Mouse (Mus musculus) heart, embryonic 15.5 days (tissue): ENCODE measurements around the gene Nipa2. TPM values are rescaled to one million over a fixed set of nuclear protein-coding genes. Genes with fewer than 3 reads are reported as not detected.

ENCODE experiments used
- ATAC-seq: fragments of 200-750 bp; cut with Nextera tagmentation; replicated peaks from 2 replicates; pipeline ENCODE4 v1.8.0; 2017; ENCODE audit warnings: low read depth, moderate TSS enrichment; ENCODE audit not compliant: insufficient number of reproducible peaks, insufficient read depth, low FRiP score
- H3K27ac ChIP-seq: fragments of 300-500 bp; sonication (generic); 2 replicates; pipeline ENCODE4 v1.5.1; 2015; ENCODE audit warnings: mild to moderate bottlenecking, inconsistent platforms
- H3K27me3 ChIP-seq: fragments of 300-500 bp; sonication (generic); 2 replicates; pipeline ENCODE4 v1.6.1; 2015; ENCODE audit warnings: inconsistent platforms
- H3K36me3 ChIP-seq: fragments of 300-500 bp; sonication (generic); 2 replicates; pipeline ENCODE4 v1.6.1; 2015; ENCODE audit warnings: mild to moderate bottlenecking, inconsistent platforms
- H3K4me1 ChIP-seq: fragments of 300-500 bp; sonication (generic); replicated peaks from 2 replicates; pipeline ENCODE4 v1.6.1; 2015; ENCODE audit warnings: inconsistent platforms
- H3K4me2 ChIP-seq: fragments of 300-500 bp; sonication (generic); 2 replicates; pipeline ENCODE4 v1.6.1; 2015; ENCODE audit warnings: inconsistent platforms, mild to moderate bottlenecking, moderate library complexity
- H3K4me3 ChIP-seq: fragments of 300-500 bp; sonication (generic); 2 replicates; pipeline ENCODE4 v1.5.1; 2015; ENCODE audit warnings: mild to moderate bottlenecking, inconsistent platforms
- H3K9ac ChIP-seq: fragments of 300-500 bp; sonication (generic); 2 replicates; pipeline ENCODE4 v1.6.1; 2015; ENCODE audit warnings: mild to moderate bottlenecking, inconsistent platforms
- H3K9me3 ChIP-seq: fragments of 300-500 bp; sonication (generic); replicated peaks from 2 replicates; pipeline ENCODE4 v1.6.1; 2016; ENCODE audit warnings: inconsistent platforms
- WGBS: fragments of 180-500 bp; shearing (Covaris S2); methylation state at CpG from one replicate; pipeline ENCODE4 v1.1.7; 2015; ENCODE audit warnings: mixed read lengths; 5-methylcytosine and 5-hydroxymethylcytosine counted together
- polyA plus RNA-seq: library from polyadenylated mRNA; unstranded; fragments of >200 nt; fragmentation: Nextera tagmentation; extraction: Ambion mirVana; gene quantifications from 2 replicates; pipeline ENCODE4 v1.2.1, GENCODE M21; 2015

Gene Nipa2
- polyA plus RNA-seq = 27.9 and 32.0 TPM in 2 replicates

DNA sequence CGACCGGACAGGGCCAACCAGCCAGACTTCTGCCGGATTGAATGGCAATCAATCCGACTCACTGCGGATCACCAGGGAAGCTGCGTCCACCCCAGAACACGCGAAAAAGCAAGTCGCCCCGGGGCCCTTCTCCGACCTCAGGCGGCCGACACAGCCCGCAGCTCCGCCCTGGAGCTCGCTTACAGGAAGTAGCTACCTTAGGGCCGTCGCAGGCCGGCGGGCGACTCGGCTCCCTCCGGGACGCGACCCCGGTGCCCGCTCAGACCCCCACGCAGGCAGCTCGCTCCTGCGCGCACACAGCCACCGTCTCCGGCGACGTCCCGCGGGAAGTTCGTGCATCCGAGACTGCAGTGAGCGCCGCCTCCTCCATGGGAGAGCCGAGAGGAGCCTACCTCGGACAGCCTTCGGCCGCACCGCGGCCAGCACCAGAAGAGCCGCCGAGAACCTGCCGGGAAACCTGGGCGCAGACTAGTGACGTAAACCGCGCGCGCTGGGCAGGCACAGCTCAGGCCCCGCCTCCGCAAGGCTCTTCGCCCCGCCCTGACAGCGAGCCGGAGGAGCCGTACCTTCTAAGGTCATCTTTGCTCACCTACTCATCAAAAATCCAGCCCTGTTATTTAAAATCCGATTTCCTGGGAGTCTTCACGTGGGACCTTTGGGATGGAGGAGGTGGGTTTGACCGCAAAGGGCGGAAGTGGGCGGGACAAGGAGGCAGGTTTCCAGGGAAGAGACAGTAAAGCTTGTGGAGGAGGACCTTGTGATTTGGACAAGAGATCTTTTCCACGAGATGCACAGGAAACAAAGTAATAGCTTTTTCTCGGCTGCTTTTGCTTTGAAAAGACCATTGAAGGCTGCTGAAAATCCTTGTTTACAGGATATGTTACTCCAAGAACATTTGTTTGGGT is at the start of gene Nipa2:
Nipa2 (minus strand) TSS at position 473 of the 905 bp plus-strand sequence.
- peaks cover 10% of the 10 kb centered on the region for H3K4me1 ChIP-seq
- H3K4me3 ChIP-seq = peak within 1 kb of the TSS; percentile 100
- peak within 1 kb of the TSS; percentile 98 for H3K9ac ChIP-seq
- H3K4me2 ChIP-seq = peak within 1 kb of the TSS; percentile 79
- H3K27me3 ChIP-seq = no peaks in the 10 kb centered on the region
- no peaks in the 10 kb centered on the region; the same call in 1 of the 2 replicates for H3K36me3 ChIP-seq
- peak; percentile 95 for ATAC-seq
- WGBS = under 1% methylated on average over 70 of the region's 70 CpGs
- H3K27ac ChIP-seq = peak within 1 kb of the TSS; percentile 95
- H3K9me3 ChIP-seq = no peaks in the 10 kb centered on the region

DNA sequence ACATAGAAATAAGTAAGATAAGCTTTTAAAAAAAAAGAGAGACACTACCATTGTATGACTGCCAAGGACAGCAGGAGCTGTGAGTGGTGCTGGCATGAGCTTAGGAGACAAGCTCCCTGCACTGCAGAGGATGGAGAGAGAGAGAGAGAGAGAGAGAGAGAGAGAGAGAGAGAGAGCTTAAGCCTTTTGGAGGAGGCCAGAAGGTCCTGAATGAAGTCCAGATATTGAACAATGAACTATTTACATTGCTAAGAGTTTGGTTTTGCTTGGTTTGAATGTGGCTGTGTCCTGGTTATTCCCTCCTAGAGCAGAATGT is 48.7 kb upstream of the Nipa2 start:
- Histone ChIP-seq H3K36me3 (no peaks in the 10 kb centered on the region), H3K27ac (no peak overlapping the region), H3K4me3 (no peak overlapping the region), H3K4me1 (no peaks in the 10 kb centered on the region), H3K9ac (no peak overlapping the region), H3K4me2 (no peak overlapping the region), H3K9me3 (no peaks in the 10 kb centered on the region), H3K27me3 (no peaks in the 10 kb centered on the region)
- ATAC-seq = peak; percentile 47; the same call in 1 of the 2 replicates

DNA sequence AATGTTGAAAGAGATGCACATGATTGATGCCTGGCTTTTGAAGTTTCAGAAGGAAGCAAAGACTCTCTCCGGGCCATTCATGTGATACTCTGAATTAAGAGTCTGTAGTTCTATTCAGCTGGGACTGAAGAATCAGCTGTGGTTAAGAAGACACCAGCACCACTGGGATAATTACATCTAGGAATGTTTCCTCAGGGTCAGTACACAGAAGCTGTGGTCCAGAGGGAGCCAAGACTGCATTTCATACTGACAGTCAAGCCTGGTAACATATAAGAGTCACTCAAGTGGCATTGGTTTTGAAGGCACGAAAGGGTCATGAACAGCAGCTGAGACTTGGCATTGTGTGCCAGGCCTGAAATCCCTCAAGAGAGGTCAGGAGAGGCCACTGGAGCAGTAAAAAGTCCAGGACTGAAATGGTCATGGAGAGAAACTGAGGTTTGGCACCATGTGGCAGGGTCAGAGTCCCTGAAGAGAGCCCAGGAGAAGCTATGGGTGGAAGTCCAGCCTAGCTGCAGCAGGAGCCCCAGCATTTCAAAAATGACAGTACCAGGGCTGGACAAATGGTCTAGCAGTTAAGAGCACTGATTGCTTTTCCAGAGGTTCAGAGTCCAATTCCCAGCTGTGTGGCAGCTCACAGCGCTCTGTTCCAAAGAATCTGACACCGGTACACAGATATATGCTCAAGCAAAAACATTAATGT is 48.2 kb upstream of the Nipa2 start:
- ATAC-seq = no peak
- no peaks in the 10 kb centered on the region for H3K36me3 ChIP-seq
- no peaks in the 10 kb centered on the region for H3K9me3 ChIP-seq
- no peaks in the 10 kb centered on the region for H3K27me3 ChIP-seq
- H3K4me1 ChIP-seq = no peaks in the 10 kb centered on the region
- H3K4me3 ChIP-seq = no peak overlapping the region
- 71% methylated on average over 4 of the region's 4 CpGs for whole genome bisulfite sequencing
- no peak overlapping the region for H3K9ac ChIP-seq
- no peak overlapping the region for H3K4me2 ChIP-seq
- H3K27ac ChIP-seq = no peak overlapping the region

DNA sequence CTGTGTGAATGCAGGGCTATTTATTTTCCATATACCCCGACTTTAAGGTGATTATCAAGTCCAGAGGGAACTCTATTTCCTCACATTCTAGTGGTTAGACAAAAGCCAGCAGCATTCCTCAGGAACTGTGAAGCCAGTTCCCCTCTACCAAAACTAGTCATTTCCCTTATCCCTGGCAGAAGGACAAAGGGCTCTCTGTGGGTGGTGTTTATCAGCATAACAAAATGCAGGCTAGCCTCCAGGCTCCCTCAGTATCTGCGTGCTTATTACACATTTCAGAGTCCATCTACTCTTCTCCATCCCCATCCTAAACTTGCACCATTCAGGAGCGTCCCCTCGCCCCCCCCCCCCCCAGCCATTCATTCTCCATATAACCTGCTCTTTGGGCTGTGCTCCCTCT is 36.7 kb upstream of the Nipa2 start:
- H3K9ac ChIP-seq = no peak overlapping the region
- 0 out of 2 replicates have a peak, but pooled peaks have one; percentile 27 for ATAC-seq
- H3K27me3 ChIP-seq = no peaks in the 10 kb centered on the region
- H3K4me1 ChIP-seq = 0 out of 2 replicates have a peak, but pooled peaks cover 3% of the 10 kb centered on the region
- no peak overlapping the region for H3K4me2 ChIP-seq
- H3K4me3 ChIP-seq = no peak overlapping the region
- no peaks in the 10 kb centered on the region for H3K9me3 ChIP-seq
- no peak overlapping the region for H3K27ac ChIP-seq
- 16% methylated on average over 4 of the region's 4 CpGs for WGBS
- no peaks in the 10 kb centered on the region for H3K36me3 ChIP-seq

DNA sequence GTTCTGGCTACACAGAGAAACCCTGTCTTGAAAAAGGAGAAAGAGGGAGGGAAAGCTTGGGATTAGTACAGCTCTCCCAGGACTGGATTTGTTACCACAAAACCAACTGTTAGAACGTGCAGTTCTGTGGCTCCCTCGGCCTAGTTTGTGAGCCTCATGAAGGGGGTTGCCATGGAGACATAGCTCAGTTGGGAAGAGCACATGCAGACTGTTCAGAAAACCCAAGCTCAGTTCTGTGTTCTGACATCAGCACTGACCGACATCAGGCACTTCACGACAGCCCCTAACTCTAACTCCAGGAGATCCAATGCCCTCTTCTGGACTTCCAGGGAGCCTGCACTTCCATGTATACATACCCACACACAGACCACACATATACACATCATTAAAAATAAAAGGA is 32.7 kb upstream of the Nipa2 start:
- no peaks in the 10 kb centered on the region for H3K9me3 ChIP-seq
- no peak overlapping the region for H3K9ac ChIP-seq
- H3K36me3 ChIP-seq = no peaks in the 10 kb centered on the region
- no peak overlapping the region for H3K4me3 ChIP-seq
- no peak overlapping the region for H3K4me2 ChIP-seq
- WGBS = 73% methylated on average over 4 of the region's 4 CpGs
- H3K4me1 ChIP-seq = 0 out of 2 replicates have a peak, but pooled peaks cover 3% of the 10 kb centered on the region
- no peaks in the 10 kb centered on the region for H3K27me3 ChIP-seq
- ATAC-seq = no peak
- H3K27ac ChIP-seq = no peak overlapping the region

DNA sequence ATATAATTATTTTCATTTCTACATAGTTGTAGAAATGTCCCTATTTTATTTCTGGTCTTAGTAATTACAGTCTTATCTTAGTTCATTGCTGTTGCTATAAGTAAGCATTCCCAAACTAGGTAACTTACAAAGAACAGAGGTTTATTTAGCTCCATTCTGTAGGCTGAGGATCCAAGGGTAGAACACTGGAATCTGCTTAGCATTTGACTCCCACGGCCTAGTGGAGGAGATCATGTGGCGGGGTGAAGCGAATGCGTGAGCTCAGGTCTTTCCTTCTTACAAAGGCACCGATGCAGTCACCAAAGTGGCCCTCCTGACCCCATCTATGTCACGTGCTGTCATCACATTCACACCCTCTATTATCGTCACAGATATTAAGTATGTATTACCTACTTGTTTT is 29.6 kb upstream of the Nipa2 start:
- 68% methylated on average over 7 of the region's 7 CpGs for WGBS
- no peaks in the 10 kb centered on the region for H3K4me1 ChIP-seq
- H3K27me3 ChIP-seq = no peaks in the 10 kb centered on the region
- no peak overlapping the region for H3K4me2 ChIP-seq
- H3K36me3 ChIP-seq = no peaks in the 10 kb centered on the region
- H3K9me3 ChIP-seq = no peaks in the 10 kb centered on the region
- no peak overlapping the region for H3K27ac ChIP-seq
- no peak overlapping the region for H3K4me3 ChIP-seq
- no peak for ATAC-seq
- H3K9ac ChIP-seq = no peak overlapping the region

DNA sequence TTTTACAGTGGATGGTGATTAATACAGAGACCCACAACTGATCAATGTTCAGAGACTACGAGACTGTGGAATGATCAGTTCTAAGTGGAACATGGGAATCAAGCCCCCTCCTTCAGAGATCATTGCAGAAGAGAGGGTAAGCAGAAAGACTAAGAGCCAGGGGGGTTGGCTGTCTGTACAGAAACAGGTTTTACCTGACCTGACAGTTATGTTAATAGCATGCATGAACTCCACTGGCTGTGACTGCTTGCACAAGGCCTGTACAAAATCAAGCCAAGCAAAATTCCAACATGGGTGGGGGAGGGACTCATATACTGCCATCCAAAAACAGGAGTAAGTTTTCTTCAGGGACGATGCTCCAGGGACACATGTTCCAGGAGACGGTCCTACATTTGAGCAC is 28.9 kb upstream of the Nipa2 start:
- no peaks in the 10 kb centered on the region for H3K4me1 ChIP-seq
- H3K27me3 ChIP-seq = no peaks in the 10 kb centered on the region
- ATAC-seq = no peak
- 85% methylated on average over 3 of the region's 3 CpGs for WGBS
- H3K27ac ChIP-seq = no peak overlapping the region
- no peaks in the 10 kb centered on the region for H3K9me3 ChIP-seq
- H3K36me3 ChIP-seq = no peaks in the 10 kb centered on the region
- H3K4me2 ChIP-seq = no peak overlapping the region
- H3K9ac ChIP-seq = no peak overlapping the region
- H3K4me3 ChIP-seq = no peak overlapping the region

DNA sequence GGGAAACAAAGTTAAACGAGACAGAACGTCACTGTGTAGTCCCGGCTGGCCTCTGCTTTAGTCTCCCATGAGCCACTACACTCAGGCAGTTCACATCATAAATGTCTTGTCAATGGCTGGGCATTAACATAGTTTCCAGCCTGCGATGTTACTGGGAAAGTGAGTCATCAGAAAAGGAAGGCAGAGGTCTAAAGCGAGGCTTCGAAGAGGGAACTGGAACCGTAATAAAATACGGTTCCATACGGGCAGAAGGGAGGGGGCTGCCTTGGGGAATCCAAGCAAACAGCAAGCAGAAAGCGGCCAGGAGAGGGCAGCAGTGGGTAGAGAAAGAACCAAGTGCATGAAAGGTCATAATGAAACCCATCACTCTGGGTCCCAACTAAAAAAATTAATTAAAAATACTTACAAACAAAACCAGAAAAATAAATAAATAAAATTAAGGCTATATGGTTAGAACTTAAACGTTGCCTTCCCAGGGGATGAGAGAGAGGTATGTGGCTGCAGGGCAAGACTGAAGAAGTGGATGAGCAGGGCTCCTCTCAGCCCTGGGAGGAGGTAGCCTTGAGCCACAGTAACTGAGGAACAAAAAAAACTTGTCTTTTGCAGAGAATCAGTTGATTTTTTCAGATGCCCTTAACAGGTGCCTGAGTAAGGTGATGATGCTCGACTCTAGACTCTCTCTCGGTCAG is 24.4 kb upstream of the Nipa2 start:
- no peaks in the 10 kb centered on the region for H3K9me3 ChIP-seq
- H3K4me1 ChIP-seq = no peaks in the 10 kb centered on the region
- H3K4me3 ChIP-seq = peak overlapping the region; percentile 31
- 27% methylated on average over 13 of the region's 13 CpGs for WGBS
- no peak overlapping the region for H3K27ac ChIP-seq
- H3K9ac ChIP-seq = peak overlapping the region; percentile 36; the same call in 1 of the 2 replicates
- H3K36me3 ChIP-seq = no peaks in the 10 kb centered on the region
- H3K4me2 ChIP-seq = peak overlapping the region; percentile 56
- H3K27me3 ChIP-seq = no peaks in the 10 kb centered on the region
- no peak for ATAC-seq

DNA sequence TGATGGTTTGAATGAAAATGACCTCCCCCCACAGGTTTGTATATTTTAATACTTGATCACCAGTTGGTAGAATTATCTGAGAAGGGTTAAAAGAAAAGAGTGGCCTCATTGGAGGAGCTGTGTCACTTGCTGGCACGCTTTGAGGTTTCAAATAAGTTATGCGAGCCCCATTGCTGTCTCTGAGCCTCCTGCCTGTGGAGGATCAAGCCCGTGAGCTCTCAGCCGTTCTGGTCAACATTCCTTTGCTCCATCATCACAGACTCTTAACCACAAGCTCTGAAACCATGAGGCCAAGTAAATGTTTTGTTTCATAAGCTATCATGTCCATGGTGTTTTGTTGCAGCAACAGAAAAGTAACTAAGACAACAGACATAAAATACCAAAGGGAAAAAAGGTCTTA is 22.5 kb upstream of the Nipa2 start:
- Histone ChIP-seq H3K27ac (no peak overlapping the region), H3K4me3 (no peak overlapping the region), H3K4me2 (no peak overlapping the region), H3K4me1 (no peaks in the 10 kb centered on the region), H3K36me3 (no peaks in the 10 kb centered on the region), H3K27me3 (no peaks in the 10 kb centered on the region), H3K9ac (no peak overlapping the region), H3K9me3 (no peaks in the 10 kb centered on the region)
- ATAC-seq = no peak
- 61% methylated on average over 4 of the region's 4 CpGs for WGBS

DNA sequence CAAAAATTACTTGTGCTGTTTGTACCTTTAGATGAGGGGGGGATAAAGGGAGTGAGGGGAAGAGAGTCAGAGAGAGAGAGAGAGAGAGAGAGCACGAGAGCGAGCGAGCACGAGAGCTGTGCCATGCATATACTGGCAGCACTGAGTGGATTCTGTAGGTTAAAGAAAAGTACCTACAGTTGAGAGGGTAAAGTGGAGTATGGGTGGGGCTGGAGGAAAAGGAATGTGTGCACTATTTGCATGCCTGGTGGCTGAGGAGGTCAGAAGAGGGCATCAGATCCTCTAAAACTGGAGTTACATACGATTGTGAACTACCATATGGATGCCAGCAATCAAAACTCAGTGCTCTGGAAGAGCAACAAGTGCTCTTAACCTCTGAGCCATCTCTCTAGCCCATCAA is 20.8 kb upstream of the Nipa2 start:
- H3K27me3 ChIP-seq = no peaks in the 10 kb centered on the region
- no peaks in the 10 kb centered on the region for H3K4me1 ChIP-seq
- H3K27ac ChIP-seq = no peak overlapping the region

DNA sequence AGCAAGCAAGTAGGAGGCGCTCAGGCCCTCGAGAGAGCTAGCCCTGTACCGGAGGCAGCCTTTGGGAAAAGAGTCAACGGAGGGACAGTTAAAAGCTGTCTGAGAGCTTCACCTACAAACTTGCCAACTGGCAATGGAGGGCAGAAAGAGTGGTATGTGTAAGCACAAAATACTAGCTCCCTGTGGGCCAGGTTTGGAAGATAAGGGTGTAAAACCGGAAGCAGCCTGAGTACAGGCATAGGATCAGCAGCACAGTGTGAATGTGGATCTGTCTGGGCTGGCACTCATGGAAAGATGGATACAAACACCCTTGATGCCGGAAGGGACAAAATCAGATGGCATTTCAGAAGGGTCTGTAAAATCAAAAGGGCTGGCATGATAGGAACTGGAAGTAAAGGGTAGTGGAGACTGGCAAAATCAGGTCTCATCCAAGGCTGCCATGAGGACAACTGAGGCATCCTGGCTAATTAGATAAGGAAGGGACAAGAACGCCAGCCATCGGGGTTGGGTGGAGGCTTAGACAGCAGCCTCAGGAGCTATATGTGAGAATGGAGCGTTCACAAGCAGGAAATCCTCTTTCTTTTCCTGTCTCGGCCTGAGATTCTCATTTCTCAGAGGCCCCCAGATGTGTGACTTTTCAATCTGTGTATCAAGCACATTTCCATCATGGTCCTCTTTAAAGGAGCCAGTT is 19.9 kb upstream of the Nipa2 start:
- Histone ChIP-seq H3K4me3 (no peak overlapping the region), H3K9me3 (no peaks in the 10 kb centered on the region), H3K36me3 (no peaks in the 10 kb centered on the region), H3K4me1 (no peaks in the 10 kb centered on the region), H3K9ac (no peak overlapping the region), H3K27me3 (no peaks in the 10 kb centered on the region), H3K4me2 (no peak overlapping the region), H3K27ac (no peak overlapping the region)
- no peak for ATAC-seq
- WGBS = 76% methylated on average over 10 of the region's 10 CpGs

More for the DNA sequence above, 20.8 kb upstream of the Nipa2 start:
- Histone ChIP-seq H3K9me3 (no peaks in the 10 kb centered on the region), H3K4me2 (no peak overlapping the region), H3K9ac (no peak overlapping the region), H3K36me3 (no peaks in the 10 kb centered on the region), H3K4me3 (no peak overlapping the region)
- WGBS = 83% methylated on average over 5 of the region's 5 CpGs
- ATAC-seq = no peak
